Mouse (Mus musculus): Measurements from ENCODE around the gene Dhx30.
"Not testable (repeated sequence)": the region's sequence is repeated elsewhere in the genome, so short reads cannot be mapped to it uniquely, and the experiment has no call there.

The Dhx30 gene

DNA sequence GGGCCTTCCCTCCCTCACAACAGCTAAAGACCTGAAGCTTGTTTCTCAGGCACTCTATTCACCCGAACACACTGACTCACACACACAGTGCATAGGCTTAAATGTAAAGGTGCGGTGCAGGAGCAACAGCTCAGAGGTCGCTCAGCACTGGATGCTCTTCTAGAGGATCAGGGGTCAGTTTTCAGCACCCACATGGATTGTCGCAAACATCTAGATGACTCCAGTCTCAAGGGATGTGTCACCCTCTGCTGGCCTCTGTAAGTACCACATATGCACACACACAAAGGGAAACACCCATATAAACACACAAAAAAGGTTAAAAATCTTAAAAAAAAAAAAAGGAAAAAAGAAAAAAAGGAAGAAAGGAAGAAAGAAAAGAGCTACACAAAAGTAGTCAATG lies 22.9 kb downstream of the Dhx30 start:
- DNase-seq (ENCODE audit: low spot score), result no peak

GRCm38 (mm10) chr9:110093303-110093702 lies 24.3 kb downstream of the Dhx30 start:
- no peak for DNase-seq (ENCODE audit: low spot score)

DNA sequence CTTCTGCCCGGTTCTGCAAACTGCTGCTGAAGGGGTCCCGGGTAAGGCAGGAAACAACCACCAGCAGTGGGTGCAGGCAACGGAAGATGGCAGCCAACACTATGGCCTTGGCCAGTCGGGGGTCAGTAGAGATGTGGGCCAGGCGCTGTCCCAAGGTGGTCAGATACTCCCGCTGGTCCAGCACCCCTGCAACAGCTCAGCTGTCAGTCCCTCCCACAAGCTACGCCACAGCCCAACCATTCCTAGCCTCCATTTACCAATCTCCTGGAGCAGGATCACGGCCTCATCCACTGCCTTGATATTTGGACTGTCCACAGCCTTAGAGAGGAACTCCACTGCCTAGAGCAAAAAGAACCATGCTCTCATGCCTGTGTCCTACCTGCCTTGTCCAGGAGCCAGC lies 31.9 kb downstream of the Dhx30 start:
- no peak for DNase-seq (ENCODE audit: low spot score)

GRCm38 (mm10) chr9:110084201-110084964 lies 33.2 kb downstream of the Dhx30 start:
- no peak for DNase-seq (ENCODE audit: low spot score)

DNA sequence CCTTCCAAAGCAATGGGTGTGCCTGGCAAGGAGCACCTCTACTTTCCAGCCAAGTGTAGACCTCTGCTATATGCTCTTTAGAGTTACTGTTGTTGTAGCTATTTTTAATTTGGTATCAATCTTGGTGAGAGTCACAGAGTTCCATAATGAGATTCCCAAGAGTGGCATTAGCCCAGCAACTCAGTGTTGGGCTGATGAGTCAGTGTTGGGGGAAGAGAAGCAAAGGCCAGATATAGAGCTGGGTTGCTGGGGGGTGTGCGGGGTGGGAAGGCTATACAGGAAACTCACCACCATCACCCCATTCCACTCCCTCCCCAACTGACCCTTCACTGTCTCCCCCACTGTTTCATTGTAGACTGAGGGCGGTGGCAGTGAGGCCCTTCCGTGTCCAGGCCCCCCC lies 36.6 kb downstream of the Dhx30 start:
- DNase-seq (ENCODE audit: low spot score), result no peak

- not testable (repeated sequence) for DNase-seq (ENCODE audit: low spot score)
Observed at GRCm38 (mm10) chr9:110076468-110076867, 41.2 kb downstream of the Dhx30 start.

DNA sequence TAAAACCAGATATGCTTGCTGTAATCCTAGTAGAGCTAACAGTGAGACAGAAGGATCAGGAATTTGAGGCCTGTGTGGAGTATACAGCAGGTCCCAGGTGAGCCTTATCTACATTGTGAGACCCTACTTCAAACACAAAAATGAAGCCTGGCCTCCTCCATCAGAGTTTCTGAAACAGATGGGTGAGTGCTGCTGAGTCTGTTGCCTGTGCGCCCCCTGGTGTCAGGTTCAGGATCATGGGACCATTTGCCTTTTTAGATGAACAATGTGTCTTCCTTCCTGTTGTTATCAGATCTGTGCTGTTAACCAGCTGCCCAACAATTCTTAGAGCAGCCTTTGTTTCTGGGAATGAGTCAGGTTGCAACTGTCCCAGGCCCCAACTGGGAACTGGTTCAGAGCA lies 45.8 kb downstream of the Dhx30 start:
- peak; percentile 66 for DNase-seq (ENCODE audit: low spot score)

DNA sequence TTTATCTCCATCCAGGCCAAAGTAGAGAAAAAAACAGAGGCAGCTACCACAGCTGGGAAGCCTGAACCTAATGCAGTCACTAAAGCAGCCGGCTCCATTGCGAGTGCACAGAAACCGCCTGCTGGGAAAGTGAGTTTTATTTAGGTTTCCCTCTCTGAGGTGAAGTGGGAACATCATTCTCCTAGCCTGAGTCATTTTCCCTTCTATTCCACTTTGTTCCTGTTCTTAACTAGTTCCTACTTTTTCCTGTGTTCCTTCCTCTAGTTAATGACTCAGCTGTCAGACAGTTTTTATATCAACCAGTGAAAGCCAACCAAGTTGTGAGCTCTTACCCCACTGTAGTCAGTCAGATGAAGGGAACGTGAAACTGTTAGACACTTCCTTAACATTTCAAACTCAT lies 46.6 kb downstream of the Dhx30 start:
- no peak for DNase-seq (ENCODE audit: low spot score)

- DNase-seq (ENCODE audit: low spot score), result no peak
Observed at GRCm38 (mm10) chr9:110070358-110070757, 47.3 kb downstream of the Dhx30 start.

- no peak for DNase-seq (ENCODE audit: low spot score)
Observed at GRCm38 (mm10) chr9:110068745-110069144, 48.9 kb downstream of the Dhx30 start.

GRCm38 (mm10) chr9:110064641-110065040 lies 53.0 kb downstream of the Dhx30 start:
- DNase-seq (ENCODE audit: low spot score), result no peak

GRCm38 (mm10) chr9:110062861-110063260 lies 54.8 kb downstream of the Dhx30 start:
- DNase-seq (ENCODE audit: low spot score), result no peak

DNA sequence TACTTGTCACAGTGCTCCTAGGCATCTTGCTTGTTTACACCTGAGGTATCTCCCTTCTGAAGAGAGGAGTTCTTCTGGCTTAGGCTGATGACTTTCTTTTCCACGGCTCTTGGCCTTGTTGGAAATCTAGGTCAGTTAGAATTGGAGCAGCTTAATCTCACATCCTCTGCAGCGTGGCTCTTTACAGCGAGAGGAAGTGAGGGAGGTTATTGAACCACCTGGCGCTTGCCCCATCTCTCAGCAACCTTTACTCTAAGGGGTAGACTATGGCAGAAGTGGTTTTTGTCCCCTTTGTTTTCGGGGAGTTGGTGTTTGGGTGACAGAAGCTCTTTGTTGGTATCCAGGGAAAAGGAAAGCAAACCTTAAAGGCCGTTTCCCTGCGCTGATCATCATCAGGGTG lies 55.2 kb downstream of the Dhx30 start:
- DNase-seq (ENCODE audit: low spot score), result no peak

DNA sequence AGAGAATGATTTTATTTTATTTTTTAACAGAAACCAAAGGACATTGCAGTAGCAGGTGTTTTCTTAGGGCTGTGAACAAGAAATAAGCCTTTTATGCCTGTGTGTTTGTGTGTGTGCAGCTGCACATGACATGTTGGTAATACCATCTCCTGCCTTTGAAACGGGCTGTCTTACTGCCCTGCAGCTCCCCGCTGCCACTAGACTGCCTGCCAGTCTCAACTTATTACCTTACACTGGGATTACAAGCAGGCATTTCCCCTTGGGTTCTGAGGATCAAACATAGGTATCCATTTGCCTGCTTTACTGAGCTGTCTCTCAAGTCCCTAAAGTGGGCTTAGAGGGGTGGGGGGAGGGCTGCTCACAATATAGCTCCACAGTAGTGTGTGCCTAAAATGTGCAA lies 56.9 kb downstream of the Dhx30 start:
- DNase-seq (ENCODE audit: low spot score), result no peak

- DNase-seq (ENCODE audit: low spot score), result no peak
Observed at GRCm38 (mm10) chr9:110057200-110057599, 60.4 kb downstream of the Dhx30 start.

DNA sequence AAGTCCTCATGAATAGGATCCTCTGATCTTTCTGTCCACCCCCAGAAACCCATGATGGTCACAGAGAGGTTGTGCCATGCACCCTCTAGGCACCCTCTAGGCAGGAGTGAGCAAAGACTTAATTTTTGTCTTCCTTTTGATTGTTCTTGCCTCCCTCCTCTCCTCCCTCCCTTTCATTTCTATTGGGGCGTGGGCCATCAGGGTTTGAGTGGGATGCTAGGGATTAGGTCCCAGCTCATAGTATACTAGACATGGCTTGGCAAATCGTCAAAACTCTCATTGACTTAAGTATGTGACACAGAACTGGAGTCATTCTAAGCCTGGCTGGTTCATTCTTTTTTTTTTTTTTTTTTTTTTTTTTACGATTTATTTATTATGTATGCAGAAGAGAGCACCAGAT lies 62.8 kb downstream of the Dhx30 start:
- no peak for DNase-seq (ENCODE audit: low spot score)

GRCm38 (mm10) chr9:110054080-110054421 lies 63.6 kb downstream of the Dhx30 start:
- no peak for DNase-seq (ENCODE audit: low spot score)

- peak; percentile 48 for DNase-seq (ENCODE audit: low spot score)
Observed at GRCm38 (mm10) chr9:110053305-110054079, 64.1 kb downstream of the Dhx30 start.

- no peak for DNase-seq (ENCODE audit: low spot score)
Observed at GRCm38 (mm10) chr9:110052951-110053304, 64.7 kb downstream of the Dhx30 start.

- DNase-seq (ENCODE audit: low spot score), result peak; percentile 71
Observed at GRCm38 (mm10) chr9:110051869-110052661, 65.6 kb downstream of the Dhx30 start.

GRCm38 (mm10) chr9:110051184-110051583 lies 66.4 kb downstream of the Dhx30 start:
- DNase-seq (ENCODE audit: low spot score), result no peak

GRCm38 (mm10) chr9:110047857-110048256 lies 69.8 kb downstream of the Dhx30 start:
- no peak for DNase-seq (ENCODE audit: low spot score)

DNA sequence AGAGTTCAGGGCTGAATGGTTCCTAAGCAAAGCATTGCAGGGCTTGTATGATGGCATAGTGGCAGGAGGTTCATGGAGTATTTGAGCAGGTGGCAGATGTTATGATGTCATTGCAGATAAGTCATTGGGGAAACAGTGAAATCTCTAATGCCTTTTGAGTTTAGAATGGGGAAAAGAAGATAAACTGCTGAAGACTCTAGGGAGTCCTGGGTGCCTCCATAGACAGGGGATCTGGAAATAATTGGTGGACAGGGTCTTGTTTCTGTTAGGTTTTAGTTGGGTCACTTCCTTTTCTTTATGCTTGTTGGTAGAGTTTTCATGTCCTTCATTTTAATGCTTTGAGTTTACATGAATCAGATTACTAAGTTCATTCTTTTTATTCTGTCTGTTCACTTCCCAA lies 70.4 kb downstream of the Dhx30 start:
- no peak for DNase-seq (ENCODE audit: low spot score)

All from left cerebral cortex, adult 11 months (tissue).